Mouse (Mus musculus) CH12.LX (cell line): Measurements from ENCODE around the gene Itga9.

ENCODE experiments used
- CTCF ChIP-seq, 2 experiments: IDR thresholded peaks in 1 of 2; conservative IDR thresholded peaks in 1 of 2; 2 replicates each; pipeline ENCODE4 v1.5.1; 2011 to 2012; ENCODE audit warnings: low read depth in 2 of 2, low read length in 2 of 2, improper control_type of control experiment in 1 of 2, inconsistent platforms in 1 of 2, mild to moderate bottlenecking in 1 of 2, moderate library complexity in 1 of 2
- EP300 ChIP-seq: IDR thresholded peaks from 2 replicates; pipeline ENCODE4 v1.6.1; 2011; ENCODE audit warnings: low read length, improper control_type of control experiment
- HCFC1 ChIP-seq: IDR thresholded peaks from 2 replicates; pipeline ENCODE4 v1.6.1; 2012; ENCODE audit warnings: low read depth, mild to moderate bottlenecking, inconsistent platforms, low read length, improper control_type of control experiment
- KAT2A ChIP-seq: IDR thresholded peaks from 2 replicates; pipeline ENCODE4 v1.6.1; 2012; ENCODE audit warnings: low read length, improper control_type of control experiment, inconsistent platforms; ENCODE audit not compliant: insufficient replicate concordance
- MAFK ChIP-seq: IDR thresholded peaks from 2 replicates; pipeline ENCODE4 v1.6.1; 2011; ENCODE audit warnings: low read length, improper control_type of control experiment; ENCODE audit not compliant: insufficient replicate concordance
- MEF2A ChIP-seq: IDR thresholded peaks from 2 replicates; pipeline ENCODE4 v1.6.1; 2014; ENCODE audit warnings: low read depth, mild to moderate bottlenecking, inconsistent platforms, low read length, improper control_type of control experiment, borderline replicate concordance
- POLR2A ChIP-seq: IDR thresholded peaks from 2 replicates; pipeline ENCODE4 v1.6.1; 2011; ENCODE audit warnings: low read depth, mild to moderate bottlenecking, improper control_type of control experiment, low read length
- RAD21 ChIP-seq: IDR thresholded peaks from 2 replicates; pipeline ENCODE4 v1.6.1; 2011; ENCODE audit warnings: low read depth, mild to moderate bottlenecking, low read length, improper control_type of control experiment, moderate library complexity
- RCOR1 ChIP-seq: conservative IDR thresholded peaks from 2 replicates; pipeline ENCODE4 v1.6.1; 2012; ENCODE audit warnings: low read depth, mild to moderate bottlenecking, inconsistent platforms, low read length, improper control_type of control experiment
- SMC3 ChIP-seq: IDR thresholded peaks from 2 replicates; pipeline ENCODE4 v1.6.1; 2011; ENCODE audit warnings: low read depth, low read length, improper control_type of control experiment
- ZMIZ1 ChIP-seq: IDR thresholded peaks from 2 replicates; pipeline ENCODE4 v1.6.1; 2012; ENCODE audit warnings: low read depth, mild to moderate bottlenecking, inconsistent platforms, low read length, improper control_type of control experiment

- TF ChIP-seq POLR2A (no peak), RAD21 (no peak), HCFC1 (no peak), KAT2A (no peak), CTCF (conservative IDR thresholded peaks at IDR 0.05 in 1 of 2, IDR thresholded peaks at IDR 0.05 in 1 of 2; ENCODE audit: low read depth in 2 of 2, low read length in 2 of 2) (no peak), RCOR1 (no peak), SMC3 (no peak), ZMIZ1 (no peak), EP300 (no peak), MEF2A (no peak), MAFK (no peak)
These were observed 205.7 kb downstream of the Itga9 start for GRCm38 (mm10) chr9:118812221-118812620.
